Mouse (Mus musculus): ENCODE results near the gene Rps25. TPM values are rescaled to one million over a fixed set of nuclear protein-coding genes. Genes with fewer than 3 reads are reported as not detected.
A peak's percentile ranks its signal among the peaks of the same experiment; 100 is the strongest.
"Not testable (repeated sequence)": the region's sequence is repeated elsewhere in the genome, so short reads cannot be mapped to it uniquely, and the experiment has no call there.

Rps25 gene
- polyA plus RNA-seq, 1 experiment from 2014 or later, result 1,489 TPM

- Histone ChIP-seq H3K9ac (replicated peaks) (no peak within 1 kb of the TSS), H3K4me3 (ENCODE audit: low read depth, low read length) (no peak within 1 kb of the TSS), H3K27ac (ENCODE audit: low read depth) (no peak within 1 kb of the TSS), H3K4me2 (ENCODE audit: low read depth, low read length) (no peak within 1 kb of the TSS), H3K4me1 (ENCODE audit: insufficient read depth) (no peaks in the 10 kb centered on the region), H3K27me3 (ENCODE audit: insufficient read depth, low read length) (no peaks in the 10 kb centered on the region), H3K36me3 (replicated peaks; ENCODE audit: insufficient read depth, low read length) (no peaks in the 10 kb centered on the region), H3K9me3 (ENCODE audit: low read length) (no peaks in the 10 kb centered on the region)
- ATAC-seq (no peak), DNase-seq (no peak)
- no peak for TF ChIP-seq CTCF (IDR thresholded peaks at IDR 0.05; ENCODE audit: low read depth)
- no peak for TF ChIP-seq EP300 (IDR thresholded peaks at IDR 0.05; ENCODE audit: low read depth)
- 72% methylated on average over 19 of the region's 19 CpGs for WGBS (ENCODE audit: insufficient replicate concordance)
These were observed 34.0 kb downstream of the Rps25 start, which contains the start of gene Foxr1 for GRCm38 (mm10) chr9:44440961-44441360. Foxr1 (minus strand) TSS chr9:44441136.

- H3K4me2 ChIP-seq (ENCODE audit: low read depth, low read length); H3K27me3 ChIP-seq (ENCODE audit: insufficient read depth, low read length); H3K9me3 ChIP-seq (ENCODE audit: low read length); H3K9ac ChIP-seq (replicated peaks); ATAC-seq; H3K36me3 ChIP-seq (replicated peaks; ENCODE audit: insufficient read depth, low read length); H3K27ac ChIP-seq (ENCODE audit: low read depth); DNase-seq; H3K4me1 ChIP-seq (ENCODE audit: insufficient read depth); H3K4me3 ChIP-seq (ENCODE audit: low read depth, low read length): not testable (repeated sequence)
- 69% methylated on average over 7 of the region's 7 CpGs for WGBS (ENCODE audit: insufficient replicate concordance)
These were observed 37.6 kb downstream of the Rps25 start for GRCm38 (mm10) chr9:44444402-44445025.

- Histone ChIP-seq H3K27ac (ENCODE audit: low read depth) (no peak overlapping the region), H3K27me3 (ENCODE audit: insufficient read depth, low read length) (0 out of 2 replicates have a peak, but pooled peaks cover 10% of the 10 kb centered on the region), H3K4me2 (ENCODE audit: low read depth, low read length) (no peak overlapping the region), H3K9me3 (ENCODE audit: low read length) (no peaks in the 10 kb centered on the region), H3K36me3 (replicated peaks; ENCODE audit: insufficient read depth, low read length) (no peaks in the 10 kb centered on the region), H3K9ac (replicated peaks) (no peak overlapping the region), H3K4me1 (ENCODE audit: insufficient read depth) (no peaks in the 10 kb centered on the region), H3K4me3 (ENCODE audit: low read depth, low read length) (no peak overlapping the region)
- TF ChIP-seq CTCF (IDR thresholded peaks at IDR 0.05; ENCODE audit: low read depth) (peak; percentile 67), EP300 (IDR thresholded peaks at IDR 0.05; ENCODE audit: low read depth) (no peak)
- peak; percentile 37 for DNase-seq
- ATAC-seq, result no peak
These were observed 43.4 kb downstream of the Rps25 start for GRCm38 (mm10) chr9:44450387-44450786.

GRCm38 (mm10) chr9:44454132-44454890 is 47.4 kb downstream of the Rps25 start:
- TF ChIP-seq CTCF (IDR thresholded peaks at IDR 0.05; ENCODE audit: low read depth) (peak; percentile 92), EP300 (IDR thresholded peaks at IDR 0.05; ENCODE audit: low read depth) (no peak)
- peak; percentile 87 for DNase-seq
- Histone ChIP-seq H3K36me3 (replicated peaks; ENCODE audit: insufficient read depth, low read length) (no peaks in the 10 kb centered on the region), H3K27me3 (ENCODE audit: insufficient read depth, low read length) (peaks cover 17% of the 10 kb centered on the region; the same call in 1 of the 2 replicates), H3K4me1 (ENCODE audit: insufficient read depth) (no peaks in the 10 kb centered on the region), H3K27ac (ENCODE audit: low read depth) (no peak overlapping the region), H3K4me3 (ENCODE audit: low read depth, low read length) (no peak overlapping the region), H3K4me2 (ENCODE audit: low read depth, low read length) (no peak overlapping the region), H3K9me3 (ENCODE audit: low read length) (no peaks in the 10 kb centered on the region), H3K9ac (replicated peaks) (no peak overlapping the region)
- WGBS (ENCODE audit: insufficient replicate concordance), result 18% methylated on average over 14 of the region's 14 CpGs
- peak; percentile 71 for ATAC-seq

- ATAC-seq (no peak), DNase-seq (no peak)
- Histone ChIP-seq H3K9me3 (ENCODE audit: low read length) (no peaks in the 10 kb centered on the region), H3K4me3 (ENCODE audit: low read depth, low read length) (no peak within 1 kb of the TSS), H3K4me1 (ENCODE audit: insufficient read depth) (no peaks in the 10 kb centered on the region), H3K4me2 (ENCODE audit: low read depth, low read length) (no peak within 1 kb of the TSS), H3K9ac (replicated peaks) (no peak within 1 kb of the TSS), H3K27ac (ENCODE audit: low read depth) (no peak within 1 kb of the TSS), H3K27me3 (ENCODE audit: insufficient read depth, low read length) (peaks cover 17% of the 10 kb centered on the region; the same call in 1 of the 2 replicates), H3K36me3 (replicated peaks; ENCODE audit: insufficient read depth, low read length) (no peaks in the 10 kb centered on the region)
- 51% methylated on average over 4 of the region's 4 CpGs for WGBS (ENCODE audit: insufficient replicate concordance)
- TF ChIP-seq EP300 (IDR thresholded peaks at IDR 0.05; ENCODE audit: low read depth), result no peak
- peak; percentile 37; the same call in 1 of the 2 replicates for TF ChIP-seq CTCF (IDR thresholded peaks at IDR 0.05; ENCODE audit: low read depth)
These were observed 47.9 kb downstream of the Rps25 start, which contains the start of gene Upk2 for GRCm38 (mm10) chr9:44454891-44455220. Upk2 (minus strand) TSS chr9:44454976.

- H3K9me3 ChIP-seq (ENCODE audit: low read length), result no peaks in the 10 kb centered on the region
- WGBS (ENCODE audit: insufficient replicate concordance), result 27% methylated on average over 11 of the region's 11 CpGs
- no peak overlapping the region for H3K9ac ChIP-seq (replicated peaks)
- no peak overlapping the region for H3K27ac ChIP-seq (ENCODE audit: low read depth)
- no peaks in the 10 kb centered on the region for H3K36me3 ChIP-seq (replicated peaks; ENCODE audit: insufficient read depth, low read length)
- no peak overlapping the region for H3K4me3 ChIP-seq (ENCODE audit: low read depth, low read length)
- H3K4me2 ChIP-seq (ENCODE audit: low read depth, low read length), result no peak overlapping the region
- TF ChIP-seq EP300 (IDR thresholded peaks at IDR 0.05; ENCODE audit: low read depth), result no peak
- TF ChIP-seq CTCF (IDR thresholded peaks at IDR 0.05; ENCODE audit: low read depth), result no peak
- H3K27me3 ChIP-seq (ENCODE audit: insufficient read depth, low read length), result peaks cover 17% of the 10 kb centered on the region; the same call in 1 of the 2 replicates
- H3K4me1 ChIP-seq (ENCODE audit: insufficient read depth), result no peaks in the 10 kb centered on the region
- DNase-seq, result no peak
- no peak for ATAC-seq
These were observed 50.2 kb downstream of the Rps25 start for GRCm38 (mm10) chr9:44457035-44457742.

Small RNA genes lying within 50 kb of the gene (microRNA-seq; reads per million reads assigned to microRNA genes)
- not detected for gene Mir7085

Other genes with a start within 250 kb of the Rps25 start
- gene Cbl, start 173.1 kb upstream of the Rps25 start, polyA plus RNA-seq (2015; fragmentation: Nextera tagmentation; extraction: Ambion mirVana), result 3.1 and 4.0 TPM in 2 replicates
- gene Ccdc153, start 166.5 kb upstream of the Rps25 start, polyA plus RNA-seq (2015; fragmentation: Nextera tagmentation; extraction: Ambion mirVana), result not detected in 2 replicates
- 0.08 TPM in 1 of 2 replicates, not detected in the other for gene Pdzd3, start 155.7 kb upstream of the Rps25 start, polyA plus RNA-seq (2015; fragmentation: Nextera tagmentation; extraction: Ambion mirVana)
- 4.6 and 5.6 TPM in 2 replicates for gene Nlrx1, start 138.5 kb upstream of the Rps25 start, polyA plus RNA-seq (2015; fragmentation: Nextera tagmentation; extraction: Ambion mirVana)
- gene Abcg4, start 118.5 kb upstream of the Rps25 start, polyA plus RNA-seq (2015; fragmentation: Nextera tagmentation; extraction: Ambion mirVana), result 4.2 TPM in 2 replicates
- 4.5 and 6.3 TPM in 2 replicates for gene Hinfp, start 101.5 kb upstream of the Rps25 start, polyA plus RNA-seq (2015; fragmentation: Nextera tagmentation; extraction: Ambion mirVana)
- gene C2cd2l, start 86.9 kb upstream of the Rps25 start, polyA plus RNA-seq (2015; fragmentation: Nextera tagmentation; extraction: Ambion mirVana), result 10.1 and 11.4 TPM in 2 replicates
- gene Dpagt1, start 81.1 kb upstream of the Rps25 start, polyA plus RNA-seq (2015; fragmentation: Nextera tagmentation; extraction: Ambion mirVana), result 19.0 and 19.4 TPM in 2 replicates
- gene H2afx, start 72.4 kb upstream of the Rps25 start, polyA plus RNA-seq (2015; fragmentation: Nextera tagmentation; extraction: Ambion mirVana), result 152 and 164 TPM in 2 replicates
- 517 and 539 TPM in 2 replicates for gene Hmbs, start 62.9 kb upstream of the Rps25 start, polyA plus RNA-seq (2015; fragmentation: Nextera tagmentation; extraction: Ambion mirVana)
- 12.1 and 13.3 TPM in 2 replicates for gene Vps11, start 45.5 kb upstream of the Rps25 start, polyA plus RNA-seq (2015; fragmentation: Nextera tagmentation; extraction: Ambion mirVana)
- gene Hyou1, start 27.6 kb upstream of the Rps25 start, polyA plus RNA-seq (2015; fragmentation: Nextera tagmentation; extraction: Ambion mirVana), result 5.2 and 6.6 TPM in 2 replicates
- 178 and 188 TPM in 2 replicates for gene Slc37a4, start 10.3 kb upstream of the Rps25 start, polyA plus RNA-seq (2015; fragmentation: Nextera tagmentation; extraction: Ambion mirVana)
- 48.0 and 50.4 TPM in 2 replicates for gene Trappc4, start 461 bp downstream of the Rps25 start, polyA plus RNA-seq (2015; fragmentation: Nextera tagmentation; extraction: Ambion mirVana)
- gene Ccdc84, start 11.4 kb downstream of the Rps25 start, polyA plus RNA-seq (2015; fragmentation: Nextera tagmentation; extraction: Ambion mirVana), result 11.8 and 12.5 TPM in 2 replicates
- gene Foxr1, start 34.0 kb downstream of the Rps25 start, polyA plus RNA-seq (2015; fragmentation: Nextera tagmentation; extraction: Ambion mirVana), result not detected in 2 replicates
- not detected in 2 replicates for gene Upk2, start 47.8 kb downstream of the Rps25 start, polyA plus RNA-seq (2015; fragmentation: Nextera tagmentation; extraction: Ambion mirVana)
- gene Bcl9l, start 75.7 kb downstream of the Rps25 start, polyA plus RNA-seq (2015; fragmentation: Nextera tagmentation; extraction: Ambion mirVana), result 2.0 and 2.2 TPM in 2 replicates
- gene Cxcr5, start 154.7 kb downstream of the Rps25 start, polyA plus RNA-seq (2015; fragmentation: Nextera tagmentation; extraction: Ambion mirVana), result 0.32 and 0.55 TPM in 2 replicates
- gene Ddx6, start 197.8 kb downstream of the Rps25 start, polyA plus RNA-seq (2015; fragmentation: Nextera tagmentation; extraction: Ambion mirVana), result 5.3 and 6.3 TPM in 2 replicates

Measured in liver, postnatal 0 days (tissue).